Mouse (Mus musculus): ENCODE measurements around the gene Begain.

The Begain gene

DNA sequence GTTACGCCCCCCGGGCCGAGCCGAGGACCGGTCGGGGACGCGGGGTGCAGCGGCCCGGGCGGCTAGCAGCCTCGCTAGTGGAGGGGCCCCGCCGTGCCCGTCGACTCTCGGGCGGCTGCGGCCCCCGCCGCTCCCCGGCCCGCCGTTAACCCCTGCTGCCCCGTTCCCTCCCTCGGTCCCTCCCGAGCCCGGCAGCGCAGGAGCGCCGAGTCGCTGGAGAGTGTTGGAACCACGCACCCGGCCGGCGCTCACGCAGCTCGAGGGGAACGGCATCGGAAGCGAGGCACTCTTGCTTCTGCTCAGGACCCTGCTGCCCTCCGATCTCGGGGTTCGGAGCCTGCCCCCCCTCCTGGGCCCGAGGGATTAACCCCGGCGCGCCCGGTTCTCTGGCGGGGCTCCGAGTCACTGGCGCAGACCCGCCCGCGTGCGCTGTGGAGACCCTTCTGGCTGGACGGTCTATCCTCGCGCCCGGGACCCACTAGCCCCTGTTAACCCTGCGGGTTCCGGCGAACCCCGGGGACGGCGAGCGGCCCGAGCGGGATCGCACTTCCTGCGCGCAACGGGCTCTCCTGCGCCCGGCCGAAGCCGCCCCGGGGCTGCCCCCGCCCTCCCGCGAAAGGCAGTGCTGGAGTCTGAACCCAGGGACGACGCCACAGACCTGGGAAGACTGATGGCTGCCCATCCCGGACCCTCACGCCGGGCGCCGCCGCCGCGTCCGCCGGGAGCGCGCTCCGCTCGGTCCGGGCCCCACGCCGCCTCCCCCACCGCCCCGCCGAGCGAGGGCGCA lies 14.8 kb downstream of the Begain start:
- DNase-seq (ENCODE audit: low spot score): no peak

DNA sequence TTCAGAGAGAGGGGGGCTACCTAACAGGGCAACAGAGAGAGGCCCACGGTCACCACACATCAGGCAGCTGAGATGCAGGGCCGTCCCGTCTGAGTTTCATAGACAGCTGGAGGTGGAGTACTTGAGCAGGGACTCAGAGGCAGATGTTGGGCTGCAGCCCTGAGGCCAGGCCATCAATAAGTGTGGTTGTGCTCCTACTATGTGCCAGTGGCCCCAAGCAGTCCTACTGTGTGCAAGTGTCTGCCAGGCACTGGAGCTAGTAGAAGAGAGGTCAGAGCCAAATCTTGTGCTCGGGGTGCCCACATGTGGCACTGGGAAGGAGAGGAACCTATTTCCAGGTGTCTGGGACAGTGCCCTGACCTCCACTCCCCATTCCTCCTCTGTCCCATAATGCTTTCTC lies 18.1 kb downstream of the Begain start:
- no peak for DNase-seq (ENCODE audit: low spot score)

DNA sequence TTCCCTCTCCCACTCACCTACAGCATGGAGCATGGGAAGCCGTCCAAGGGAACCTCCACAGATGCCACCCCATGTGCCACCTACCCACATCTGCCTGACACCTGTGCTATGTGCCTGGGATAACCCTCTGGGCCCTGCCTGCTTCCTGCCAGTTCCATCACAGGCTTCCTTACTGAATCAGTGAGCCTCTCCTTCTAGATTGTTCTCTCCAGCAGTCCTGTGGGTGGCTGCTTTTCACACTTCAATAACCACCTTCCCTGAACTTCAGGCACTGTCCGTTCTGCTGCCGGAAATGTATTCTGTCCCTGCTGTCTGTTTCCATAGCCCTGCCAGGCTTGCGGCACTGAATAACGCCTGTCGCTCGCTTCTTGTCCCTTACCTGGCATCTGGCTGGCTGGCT lies 22.4 kb downstream of the Begain start:
- no peak for DNase-seq (ENCODE audit: low spot score)

DNA sequence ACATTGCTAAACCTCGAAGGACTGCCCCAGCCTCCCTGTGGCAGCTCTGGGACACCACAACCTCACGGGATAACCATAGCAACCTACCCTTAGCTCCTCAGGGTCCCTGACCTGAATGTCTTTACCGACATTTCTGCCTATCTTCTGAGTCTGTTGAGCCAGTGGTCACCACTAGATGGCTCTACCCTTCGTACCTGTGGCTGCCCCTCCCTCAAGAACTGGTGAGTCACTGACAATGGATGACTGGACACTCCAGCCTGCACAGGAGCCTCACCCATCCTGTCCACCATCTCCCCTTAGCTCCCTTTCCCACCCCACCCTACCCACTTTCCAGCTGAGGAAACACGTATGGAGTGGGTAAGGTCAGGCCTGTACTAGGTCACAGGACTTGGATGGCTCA lies 23.5 kb downstream of the Begain start:
- no peak for DNase-seq (ENCODE audit: low spot score)

DNA sequence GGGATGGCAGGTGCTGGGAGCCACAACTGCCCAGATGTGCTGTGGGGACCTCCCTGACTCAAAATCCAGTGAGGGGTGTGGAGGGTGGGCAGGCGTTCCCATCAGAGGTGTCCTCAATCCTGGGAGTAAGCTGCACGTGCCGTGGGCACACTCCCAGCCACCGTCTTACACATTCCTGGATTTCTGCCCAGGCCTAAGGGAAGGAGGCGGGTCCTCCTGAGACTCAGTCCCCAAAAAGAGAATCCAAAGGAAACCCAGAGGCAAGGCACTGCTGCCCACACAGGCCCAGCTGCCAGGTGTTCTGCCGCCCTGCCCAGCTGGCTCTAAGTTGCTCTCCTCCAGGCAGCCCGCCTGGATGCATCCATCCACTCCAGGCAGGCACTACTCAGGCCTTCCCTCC lies 28.7 kb downstream of the Begain start:
- DNase-seq (ENCODE audit: low spot score): no peak

DNA sequence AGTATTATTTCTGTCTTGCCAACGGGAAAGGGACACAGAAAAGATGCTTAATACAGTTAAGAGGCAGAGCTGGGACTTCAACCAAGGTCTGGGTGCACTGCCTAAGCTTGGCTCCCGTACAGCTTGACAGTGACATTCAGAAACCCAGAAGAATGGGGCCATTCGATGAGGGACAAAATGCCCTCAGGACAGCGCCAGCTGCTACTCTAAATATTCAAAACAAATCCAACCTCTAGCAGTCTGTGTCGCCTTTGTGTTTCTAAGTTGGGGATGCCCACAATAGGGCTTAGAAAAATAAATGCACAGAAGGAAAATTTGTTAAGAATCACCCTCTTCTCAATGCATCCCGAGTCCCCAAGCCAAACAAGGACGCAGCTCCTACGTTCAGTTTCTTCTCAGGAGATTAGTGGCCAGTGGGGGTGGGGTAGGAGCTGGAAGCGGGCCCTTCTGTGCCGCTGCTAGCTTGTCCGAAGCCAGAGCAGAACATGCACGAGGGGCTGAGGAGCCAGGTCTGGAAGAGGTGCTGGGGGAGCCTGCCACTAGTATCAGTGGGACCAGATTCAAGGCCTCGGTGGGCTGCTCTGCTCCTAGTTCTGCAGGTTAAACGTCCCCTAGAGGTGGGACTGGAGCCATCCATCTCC lies 29.7 kb downstream of the Begain start:
- DNase-seq (ENCODE audit: low spot score): no peak

DNA sequence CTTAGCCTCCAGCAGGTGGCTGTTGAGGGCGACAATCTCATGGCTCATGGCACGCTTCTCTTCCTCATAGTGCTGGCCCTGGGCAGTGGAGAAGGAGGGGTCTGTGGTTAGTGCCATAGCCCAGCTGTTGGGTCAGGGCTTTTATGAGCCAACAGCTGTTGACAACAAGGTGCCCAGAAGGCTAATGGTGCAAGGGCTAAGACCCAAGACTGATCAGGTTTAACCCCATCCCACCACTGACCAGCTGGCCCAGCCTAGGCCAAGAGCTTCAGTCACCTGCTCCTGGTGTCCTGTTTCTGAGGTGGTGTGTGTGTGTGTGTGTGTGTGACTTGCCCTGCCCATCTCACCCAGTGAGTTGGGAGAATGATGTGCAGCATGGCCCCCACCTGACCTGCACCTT lies 31.0 kb downstream of the Begain start:
- DNase-seq (ENCODE audit: low spot score): no peak

DNA sequence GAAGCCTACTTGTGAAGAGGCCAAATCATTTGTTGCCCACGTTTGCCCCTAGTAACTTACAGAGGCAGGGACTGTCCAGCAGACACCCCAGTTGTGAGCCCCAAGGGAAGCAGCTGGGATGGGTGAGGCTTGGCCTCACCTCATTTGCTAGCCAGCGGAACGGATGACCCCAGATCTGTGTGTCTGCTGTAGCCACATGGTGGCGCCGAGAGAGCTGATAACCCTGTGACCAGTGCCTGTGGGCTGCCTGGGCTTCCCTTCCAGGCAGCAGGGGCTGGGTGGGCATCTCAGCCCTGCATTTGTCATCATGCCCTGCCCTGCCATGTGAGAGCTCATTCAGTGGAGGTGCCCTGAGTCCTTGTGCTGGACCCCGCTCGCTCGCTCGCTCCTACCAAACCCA lies 44.2 kb downstream of the Begain start:
- DNase-seq (ENCODE audit: low spot score): no peak

DNA sequence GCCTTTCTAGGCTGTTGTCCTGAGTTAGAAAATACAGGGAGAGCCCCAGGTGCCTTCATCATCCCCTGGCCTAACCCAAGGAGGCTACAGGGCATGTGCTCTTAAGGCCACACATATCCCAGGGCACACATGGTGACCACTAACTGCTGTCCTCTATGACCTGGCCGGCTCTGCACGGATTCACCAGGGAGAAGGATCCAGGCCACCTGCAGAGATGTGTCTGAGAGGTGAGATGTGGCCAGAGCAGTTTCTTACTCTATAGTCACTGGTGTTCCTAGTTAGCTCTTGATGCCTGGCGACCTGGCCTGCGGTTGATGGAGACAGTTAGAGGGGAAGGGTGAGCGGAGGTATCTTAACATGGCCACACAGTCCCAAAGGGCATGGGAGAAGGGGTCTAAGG lies 45.1 kb downstream of the Begain start:
- DNase-seq (ENCODE audit: low spot score): no peak

DNA sequence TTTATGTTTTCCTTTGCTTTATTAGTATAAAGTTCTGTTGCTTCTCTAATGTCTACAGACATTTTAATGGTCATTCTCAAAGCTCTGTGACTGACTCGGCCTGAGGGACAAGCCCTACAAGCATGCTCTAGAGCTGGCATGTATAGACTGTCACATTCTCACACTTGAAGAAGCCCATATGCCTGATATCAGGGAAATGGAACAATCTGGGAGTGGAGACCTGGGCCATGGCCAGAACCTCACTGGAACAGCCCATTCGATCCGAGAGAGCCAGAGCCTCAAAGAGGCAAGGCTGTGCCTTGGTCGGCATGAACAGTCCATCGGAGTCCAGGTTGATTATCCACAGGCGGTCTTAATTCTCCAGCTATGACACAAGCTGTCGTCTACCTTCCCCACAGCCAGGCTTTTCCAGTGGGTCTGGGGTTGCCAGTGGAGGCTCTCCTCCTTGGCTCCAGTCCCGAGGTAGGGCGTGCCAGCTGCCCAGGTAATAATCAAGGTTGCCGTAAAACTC lies 45.8 kb downstream of the Begain start:
- DNase-seq (ENCODE audit: low spot score): no peak

DNA sequence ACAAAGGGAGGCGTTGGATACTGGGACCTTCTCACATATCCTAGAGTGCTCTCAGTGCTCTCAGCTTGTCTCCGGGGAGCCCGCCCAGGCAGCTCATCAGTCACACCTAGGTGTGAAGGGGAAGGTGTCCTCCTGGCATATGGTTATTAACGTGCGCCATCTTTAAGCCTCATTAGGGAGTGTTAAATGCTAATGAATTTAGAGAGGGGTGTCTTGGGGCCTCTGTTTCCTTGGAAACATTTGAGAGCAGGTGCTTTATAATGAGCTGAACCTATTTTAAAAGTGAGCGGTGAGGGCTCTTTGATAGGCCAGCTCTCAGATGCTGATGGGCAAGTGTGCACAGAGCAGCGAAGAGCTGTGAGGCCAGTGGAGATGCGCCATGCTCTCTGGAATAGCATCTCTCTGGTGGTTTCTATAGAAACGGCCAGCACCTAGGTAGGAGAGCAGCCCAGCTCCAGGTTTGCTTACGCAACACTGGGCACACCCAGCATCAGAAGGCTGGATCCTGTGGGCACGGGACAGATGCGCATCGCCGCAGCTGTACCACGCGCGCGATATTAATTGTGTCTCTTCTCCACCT lies 57.9 kb downstream of the Begain start:
- no peak for DNase-seq (ENCODE audit: low spot score)

DNA sequence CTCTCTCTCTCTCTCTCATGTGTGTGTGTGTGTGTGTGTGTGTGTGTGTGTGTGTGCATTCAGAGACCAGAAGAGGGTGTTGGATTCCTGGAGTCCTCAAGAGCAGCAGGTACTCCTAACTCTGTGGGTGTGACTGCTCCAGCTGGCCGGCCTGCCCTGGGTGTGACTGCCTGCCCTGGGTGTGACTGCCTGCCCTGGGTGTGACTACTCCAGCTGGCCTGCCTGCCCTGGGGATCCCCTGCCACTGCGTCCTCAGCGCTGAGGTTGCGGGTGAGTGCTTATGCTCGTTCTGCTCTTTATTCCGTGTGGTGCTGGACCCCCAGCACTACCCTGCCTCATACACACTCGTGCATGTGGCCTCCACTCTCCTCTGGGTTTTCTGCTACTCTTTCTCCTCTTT lies 65.0 kb downstream of the Begain start:
- DNase-seq (ENCODE audit: low spot score): no peak

DNA sequence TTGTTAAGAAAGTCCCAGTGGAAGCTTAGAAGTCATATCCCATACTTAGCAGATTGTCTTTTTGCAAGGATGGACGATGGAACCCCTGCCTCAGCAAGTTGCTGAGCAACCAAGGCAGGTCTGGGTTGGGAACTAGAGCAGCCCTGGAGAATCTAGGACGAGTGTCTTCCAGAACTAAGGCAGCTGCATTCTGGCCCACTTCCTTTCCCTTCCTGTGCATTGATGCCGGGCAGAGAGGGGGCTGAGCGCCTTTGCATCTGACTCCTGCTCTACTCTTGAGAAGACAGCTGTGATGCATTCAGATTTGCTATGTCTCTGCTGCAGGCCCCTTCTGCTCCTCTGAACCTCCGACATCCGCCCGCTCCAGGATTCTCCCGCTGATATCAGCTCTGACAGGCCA lies 70.8 kb downstream of the Begain start:
- DNase-seq (ENCODE audit: low spot score): no peak

DNA sequence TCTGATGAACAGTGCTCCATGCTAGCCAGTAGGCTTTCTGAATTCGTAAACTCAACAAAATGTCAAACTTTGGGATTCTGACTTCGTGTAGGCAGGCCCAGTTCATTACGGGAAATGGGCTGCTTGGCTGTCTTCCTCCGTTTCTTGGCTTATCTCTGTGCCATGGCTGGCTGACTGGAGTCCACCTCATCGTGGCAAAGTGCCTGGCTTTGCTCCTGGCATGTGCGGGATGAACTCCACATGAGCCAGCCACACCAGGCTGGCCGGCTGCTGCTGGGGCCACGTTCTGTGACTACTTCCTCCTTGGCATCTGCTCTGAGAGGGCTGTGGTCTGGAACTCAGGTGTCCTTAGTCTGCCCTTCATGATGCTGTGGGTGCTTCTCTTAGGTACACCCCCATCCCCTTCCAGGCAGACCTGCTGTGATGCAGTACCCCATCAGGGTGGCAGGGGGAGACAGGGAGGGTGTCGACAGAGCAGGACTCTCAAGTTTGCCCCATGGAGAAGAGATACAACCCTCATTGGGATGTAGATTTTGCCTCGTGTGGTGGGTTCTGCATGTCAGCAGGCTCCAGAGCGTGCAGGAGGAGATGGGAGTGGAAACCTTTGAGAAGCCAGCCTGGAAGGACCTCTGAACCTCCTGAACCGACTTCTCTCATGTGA lies 71.9 kb downstream of the Begain start:
- no peak for DNase-seq (ENCODE audit: low spot score)

DNA sequence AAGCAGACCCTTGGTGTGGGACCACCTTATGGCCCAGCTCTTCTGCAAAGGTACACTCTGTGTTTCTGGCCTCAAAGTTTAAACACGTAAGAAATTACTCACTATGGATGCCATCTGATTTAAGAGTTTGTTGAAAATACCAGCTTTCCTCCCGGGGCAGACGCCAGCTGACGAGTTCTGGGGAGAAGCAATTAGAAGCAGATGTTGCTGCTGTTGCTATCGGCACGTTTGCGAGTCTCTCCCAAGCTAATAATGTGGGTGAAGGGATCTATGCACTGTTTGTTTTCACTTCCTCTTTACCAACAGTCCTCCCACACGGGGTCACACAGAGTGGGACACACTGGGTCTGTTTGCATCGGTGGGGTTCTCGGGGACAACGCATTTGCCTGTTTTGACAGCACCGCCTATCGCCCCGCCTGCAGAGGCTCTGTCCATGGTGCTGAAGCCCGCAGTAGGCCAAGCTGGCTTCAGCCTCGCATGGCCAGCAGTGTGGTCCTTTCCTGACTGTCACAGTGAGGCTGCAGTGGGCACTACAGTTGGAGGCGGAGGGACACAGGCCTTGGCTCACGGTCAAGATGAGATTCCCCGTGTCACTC lies 73.5 kb downstream of the Begain start:
- peak; percentile 92 for DNase-seq (ENCODE audit: low spot score)

DNA sequence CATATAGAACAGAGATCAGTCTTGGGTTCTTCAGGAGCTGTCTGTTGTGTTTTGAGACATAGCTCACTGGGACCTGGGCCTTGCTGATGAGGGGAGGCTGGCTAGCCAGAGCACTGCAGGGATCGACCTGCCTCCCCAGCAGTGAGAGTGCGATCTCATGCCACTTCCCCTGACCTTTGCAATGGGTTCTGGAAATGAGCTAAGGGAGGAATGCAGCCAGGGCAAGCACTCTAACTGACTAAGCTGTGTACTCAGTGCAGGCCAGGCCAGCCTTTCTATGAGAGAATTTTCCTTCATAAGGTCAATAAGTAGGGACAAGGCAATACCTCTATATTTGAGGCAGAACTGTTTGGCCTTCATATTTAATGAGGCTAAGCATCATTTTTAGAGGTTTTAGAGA lies 75.0 kb downstream of the Begain start:
- no peak for DNase-seq (ENCODE audit: low spot score)

DNA sequence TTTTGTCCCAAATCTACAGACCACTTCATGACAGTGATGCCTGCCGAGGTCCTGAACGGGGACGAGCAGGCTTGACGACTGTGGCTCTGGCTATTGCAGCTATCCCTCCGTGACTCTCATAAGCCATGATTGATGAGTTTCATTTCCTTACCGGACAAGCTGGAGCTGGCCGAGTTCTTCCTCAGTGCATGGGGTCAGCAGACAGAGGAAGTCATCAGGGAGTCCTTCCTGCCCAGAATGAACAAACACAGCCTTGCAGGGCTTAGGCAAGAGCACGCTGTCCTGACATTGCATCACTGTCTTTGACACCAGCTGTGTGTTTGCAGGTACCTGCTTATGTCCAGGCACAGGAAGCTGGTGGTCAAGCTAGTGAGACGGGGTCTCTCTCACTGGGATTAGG lies 77.6 kb downstream of the Begain start:
- DNase-seq (ENCODE audit: low spot score): no peak

DNA sequence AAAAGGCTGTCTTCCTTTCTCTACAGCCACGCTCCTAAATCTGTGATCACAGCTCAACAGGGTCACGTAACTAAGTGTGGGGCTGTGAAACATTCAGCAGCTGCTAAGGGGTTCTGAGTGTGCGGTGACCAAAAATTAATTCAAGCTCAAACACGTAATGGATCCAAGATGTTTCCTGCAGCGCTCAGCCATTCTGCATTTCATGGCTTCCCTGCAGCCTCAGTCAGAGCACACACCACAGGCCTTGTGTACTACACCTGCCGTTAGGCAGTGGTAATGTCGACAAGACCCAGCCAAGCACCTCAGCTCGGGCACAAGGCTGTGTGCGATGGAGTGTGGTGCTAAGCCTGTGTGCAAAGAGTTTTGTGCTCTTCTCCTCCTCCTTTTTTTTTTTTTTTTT lies 80.6 kb downstream of the Begain start:
- no peak for DNase-seq (ENCODE audit: low spot score)

DNA sequence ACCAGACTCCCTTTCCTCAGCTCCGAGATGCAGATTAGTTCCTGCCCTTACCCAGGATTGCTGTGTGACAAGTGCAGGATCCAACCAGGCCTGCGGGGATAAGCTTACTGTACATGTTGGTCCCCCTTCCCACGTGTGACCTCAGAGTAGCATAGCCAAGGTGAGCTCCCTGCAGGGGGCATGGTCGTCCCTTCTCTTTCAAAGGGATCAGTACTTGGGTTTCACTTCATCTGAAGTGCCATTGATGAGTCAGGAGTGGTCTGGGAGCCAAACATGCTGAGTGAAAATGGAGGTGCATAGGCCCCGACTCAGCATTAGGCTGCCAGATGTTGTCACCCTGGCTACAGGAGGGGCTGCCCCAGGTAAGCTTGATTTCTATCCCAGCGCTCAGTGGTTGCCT lies 83.0 kb downstream of the Begain start:
- no peak for DNase-seq (ENCODE audit: low spot score)

DNA sequence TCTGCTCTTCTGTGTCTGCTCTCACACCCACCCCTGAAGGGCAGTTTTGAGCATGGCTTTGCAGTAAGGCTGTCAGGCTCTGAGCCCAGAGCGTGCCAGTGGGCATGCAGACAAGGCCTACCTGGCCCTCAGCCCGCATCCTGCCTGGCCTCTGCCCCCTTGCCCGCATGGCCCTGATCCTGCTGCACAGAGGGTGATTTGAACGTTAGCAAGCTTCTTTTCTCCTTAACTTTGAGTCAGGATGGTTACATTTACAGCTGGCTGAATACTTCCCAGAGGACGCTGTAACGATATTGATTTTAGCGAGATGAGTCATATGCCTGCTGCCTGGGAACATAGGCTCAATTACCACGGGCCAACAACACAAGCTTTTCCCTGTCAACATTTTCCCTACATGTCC lies 83.5 kb downstream of the Begain start:
- DNase-seq (ENCODE audit: low spot score): no peak

DNA sequence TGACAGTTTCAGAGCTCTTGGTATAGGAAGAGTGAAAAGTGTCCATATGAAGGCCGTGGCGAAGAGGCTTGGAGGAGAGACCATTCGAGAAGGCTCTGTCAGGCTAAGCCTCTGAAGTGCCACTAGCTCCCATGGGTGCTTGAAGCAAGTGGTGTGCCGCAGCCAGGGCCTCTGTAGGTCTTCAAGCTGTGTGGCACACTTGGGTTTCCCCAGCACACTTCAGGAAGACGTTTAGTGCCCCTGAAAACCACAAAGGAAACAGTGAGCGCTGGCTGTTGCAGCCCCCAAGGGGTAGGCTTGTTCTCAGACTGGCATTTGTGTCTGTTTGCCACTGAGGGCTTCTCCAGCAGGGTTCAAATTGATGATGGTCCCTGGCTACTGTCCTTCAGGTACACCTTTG lies 84.5 kb downstream of the Begain start:
- no peak for DNase-seq (ENCODE audit: low spot score)

DNA sequence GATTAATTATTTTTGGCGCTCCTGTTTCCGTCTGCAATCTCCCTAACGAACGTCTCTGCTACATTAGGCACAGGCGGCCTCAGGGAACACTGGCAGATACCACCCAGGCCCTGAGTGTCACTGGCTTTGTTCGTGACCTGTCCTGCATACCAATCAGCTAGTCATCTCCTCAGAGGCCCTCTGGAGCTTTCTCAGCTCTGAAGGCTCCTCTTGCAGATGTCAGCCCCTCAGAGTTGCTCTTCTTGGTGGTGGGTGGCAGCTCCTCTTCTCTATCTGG lies 85.4 kb downstream of the Begain start:
- no peak for DNase-seq (ENCODE audit: low spot score)

Measured in testis, postnatal 10 days (tissue).